Mouse (Mus musculus) erythroid progenitor cell, adult 5-6 weeks (primary cell): ENCODE results near the gene Cep170b. TPM values are rescaled to one million over a fixed set of nuclear protein-coding genes. Genes with fewer than 3 reads are reported as not detected.

Experiments
- ATAC-seq: replicated peaks from 2 replicates; pipeline ENCODE4 v1.8.0; 2016; ENCODE audit warnings: moderate number of reproducible peaks, mild to moderate bottlenecking, moderate TSS enrichment, inconsistent platforms; ENCODE audit not compliant: poor library complexity, low FRiP score, severe bottlenecking
- total RNA-seq, 2 experiments: library from RNA; stranded (forward) in 1 of 2; stranded (reverse) in 1 of 2; fragments of 150-400 nt in 1 of 2; fragments of 186-747, 209-891 nt in 1 of 2; gene quantifications; 2 replicates each; pipeline versions ENCODE4 v1.2.3 to v1.2.4; 2015 to 2017; ENCODE audit warnings: low replicate concordance in 2 of 2

Gene Cep170b
- total RNA-seq, 2 experiments from 2014 or later: 1.3 TPM; not detected in 1

GRCm38 (mm10) chr12:112794356-112794816 is 74.1 kb downstream of the Cep170b start:
- ATAC-seq: no peak

GRCm38 (mm10) chr12:112794998-112795397 is 74.7 kb downstream of the Cep170b start:
- ATAC-seq: no peak

- no peak for ATAC-seq
Observed at GRCm38 (mm10) chr12:112795466-112796104, 75.3 kb downstream of the Cep170b start.

Other genes with a start within 250 kb of the Cep170b start
- gene A530016L24Rik, start 231.0 kb upstream of the Cep170b start, total RNA-seq (2015; ENCODE audit: low replicate concordance): not detected in 2 replicates
- not detected in 2 replicates for gene A530016L24Rik, start 231.0 kb upstream of the Cep170b start, total RNA-seq (2017; ENCODE audit: low replicate concordance)
- gene Tmem179, start 203.7 kb upstream of the Cep170b start, total RNA-seq (2015; ENCODE audit: low replicate concordance): not detected in 2 replicates
- gene Tmem179, start 203.7 kb upstream of the Cep170b start, total RNA-seq (2017; ENCODE audit: low replicate concordance): not detected in 2 replicates
- 2.1 and 2.2 TPM in 2 replicates for gene Inf2, start 131.7 kb upstream of the Cep170b start, total RNA-seq (2015; ENCODE audit: low replicate concordance)
- 1.0 and 1.5 TPM in 2 replicates for gene Inf2, start 131.7 kb upstream of the Cep170b start, total RNA-seq (2017; ENCODE audit: low replicate concordance)
- 16.8 and 26.3 TPM in 2 replicates for gene Adssl1, start 100.4 kb upstream of the Cep170b start, total RNA-seq (2015; ENCODE audit: low replicate concordance)
- gene Adssl1, start 100.4 kb upstream of the Cep170b start, total RNA-seq (2017; ENCODE audit: low replicate concordance): 2.0 and 14.9 TPM in 2 replicates
- gene Siva1, start 75.8 kb upstream of the Cep170b start, total RNA-seq (2015; ENCODE audit: low replicate concordance): 62.0 and 125 TPM in 2 replicates
- gene Siva1, start 75.8 kb upstream of the Cep170b start, total RNA-seq (2017; ENCODE audit: low replicate concordance): 136 and 176 TPM in 2 replicates
- gene Akt1, start 45.6 kb upstream of the Cep170b start, total RNA-seq (2015; ENCODE audit: low replicate concordance): 22.6 and 24.1 TPM in 2 replicates
- 24.5 and 40.9 TPM in 2 replicates for gene Akt1, start 45.6 kb upstream of the Cep170b start, total RNA-seq (2017; ENCODE audit: low replicate concordance)
- 10.1 TPM in 1 of 2 replicates, not detected in the other for gene Zbtb42, start 41.6 kb upstream of the Cep170b start, total RNA-seq (2015; ENCODE audit: low replicate concordance)
- 0.39 TPM in 1 of 2 replicates, not detected in the other for gene Zbtb42, start 41.6 kb upstream of the Cep170b start, total RNA-seq (2017; ENCODE audit: low replicate concordance)
- 20.1 and 29.9 TPM in 2 replicates for gene Pld4, start 40.2 kb downstream of the Cep170b start, total RNA-seq (2015; ENCODE audit: low replicate concordance)
- gene Pld4, start 40.2 kb downstream of the Cep170b start, total RNA-seq (2017; ENCODE audit: low replicate concordance): 8.9 and 14.0 TPM in 2 replicates
- 0.36 TPM in 1 of 2 replicates, not detected in the other for gene Ahnak2, start 82.2 kb downstream of the Cep170b start, total RNA-seq (2015; ENCODE audit: low replicate concordance)
- gene Ahnak2, start 82.2 kb downstream of the Cep170b start, total RNA-seq (2017; ENCODE audit: low replicate concordance): 0.64 TPM in 1 of 2 replicates, not detected in the other
- gene Clba1, start 88.5 kb downstream of the Cep170b start, total RNA-seq (2015; ENCODE audit: low replicate concordance): not detected in 2 replicates
- 0.51 TPM in 1 of 2 replicates, not detected in the other for gene Clba1, start 88.5 kb downstream of the Cep170b start, total RNA-seq (2017; ENCODE audit: low replicate concordance)
- gene Cdca4, start 109.0 kb downstream of the Cep170b start, total RNA-seq (2015; ENCODE audit: low replicate concordance): 170 and 180 TPM in 2 replicates
- 135 and 144 TPM in 2 replicates for gene Cdca4, start 109.0 kb downstream of the Cep170b start, total RNA-seq (2017; ENCODE audit: low replicate concordance)
- gene Gpr132, start 147.8 kb downstream of the Cep170b start, total RNA-seq (2015; ENCODE audit: low replicate concordance): 1.3 and 5.0 TPM in 2 replicates
- gene Gpr132, start 147.8 kb downstream of the Cep170b start, total RNA-seq (2017; ENCODE audit: low replicate concordance): 0.90 and 2.7 TPM in 2 replicates
- not detected in 2 replicates for gene Jag2, start 209.3 kb downstream of the Cep170b start, total RNA-seq (2015; ENCODE audit: low replicate concordance)
- 0.26 TPM in 1 of 2 replicates, not detected in the other for gene Jag2, start 209.3 kb downstream of the Cep170b start, total RNA-seq (2017; ENCODE audit: low replicate concordance)
- gene Nudt14, start 221.7 kb downstream of the Cep170b start, total RNA-seq (2015; ENCODE audit: low replicate concordance): 12.3 TPM in 1 of 2 replicates, not detected in the other
- gene Nudt14, start 221.7 kb downstream of the Cep170b start, total RNA-seq (2017; ENCODE audit: low replicate concordance): 2.5 and 3.3 TPM in 2 replicates